Mouse (Mus musculus): ENCODE measurements around the gene Ogfod2. TPM values are rescaled to one million over a fixed set of nuclear protein-coding genes. Genes with fewer than 3 reads are reported as not detected.

Ogfod2 gene
- total RNA-seq, 2 experiments from 2014 or later: 37.3 to 37.8 TPM

- peak; percentile 83 to 89 for DNase-seq (ENCODE audit: low spot score in 2 of 2)
- intact Hi-C loops (cut with DNase I): no loop called here
These were observed 18.8 kb upstream of the Ogfod2 start for GRCm38 (mm10) chr5:124093120-124093794.

- intact Hi-C loops (cut with DNase I): no loop called here
- DNase-seq (ENCODE audit: low spot score in 2 of 2): no peak
These were observed 18.1 kb upstream of the Ogfod2 start for GRCm38 (mm10) chr5:124093852-124094604.

- no peak for DNase-seq (ENCODE audit: low spot score in 2 of 2)
- intact Hi-C loops (cut with DNase I): no loop called here
These were observed 17.0 kb upstream of the Ogfod2 start for GRCm38 (mm10) chr5:124095077-124095581.

GRCm38 (mm10) chr5:124095596-124096232, 16.4 kb upstream of the Ogfod2 start, which contains the start of gene Abcb9:
Gene Abcb9 (minus strand): TSS chr5:124095798.
- peak; percentile 95 to 97 for DNase-seq (ENCODE audit: low spot score in 2 of 2)
- intact Hi-C loops (cut with DNase I): no loop called here

GRCm38 (mm10) chr5:124098923-124099322, 13.2 kb upstream of the Ogfod2 start:
- intact Hi-C loops (cut with DNase I): no loop called here
- DNase-seq (ENCODE audit: low spot score in 2 of 2): no peak

- no peak for DNase-seq (ENCODE audit: low spot score in 2 of 2)
- intact Hi-C loops (cut with DNase I): no loop called here
These were observed 11.7 kb upstream of the Ogfod2 start for GRCm38 (mm10) chr5:124100128-124101044.

- no peak for DNase-seq (ENCODE audit: low spot score in 2 of 2)
- intact Hi-C loops (cut with DNase I): no loop called here
These were observed 9.8 kb upstream of the Ogfod2 start for GRCm38 (mm10) chr5:124102326-124102725.

GRCm38 (mm10) chr5:124103020-124103419, 9.1 kb upstream of the Ogfod2 start:
- no peak for DNase-seq (ENCODE audit: low spot score in 2 of 2)

GRCm38 (mm10) chr5:124103552-124103951, 8.5 kb upstream of the Ogfod2 start:
- no peak for DNase-seq (ENCODE audit: low spot score in 2 of 2)
- intact Hi-C loops (cut with DNase I): no loop called here

More at GRCm38 (mm10) chr5:124103020-124103419, 9.1 kb upstream of the Ogfod2 start:
- intact Hi-C loops (cut with DNase I): no loop called here

- intact Hi-C loops (cut with DNase I): no loop called here
- no peak for DNase-seq (ENCODE audit: low spot score in 2 of 2)
These were observed 888 bp upstream of the Ogfod2 start for GRCm38 (mm10) chr5:124111077-124111741.

- DNase-seq (ENCODE audit: low spot score in 2 of 2): no peak
- intact Hi-C loops (cut with DNase I): no loop called here
These were observed 434 bp downstream of the Ogfod2 start for GRCm38 (mm10) chr5:124112531-124112930.

GRCm38 (mm10) chr5:124113030-124113429, 933 bp downstream of the Ogfod2 start:
- intact Hi-C loops (cut with DNase I): no loop called here

GRCm38 (mm10) chr5:124114276-124115025, 2.4 kb downstream of the Ogfod2 start:
- DNase-seq (ENCODE audit: low spot score in 2 of 2): no peak
- intact Hi-C loops (cut with DNase I): no loop called here

More at GRCm38 (mm10) chr5:124113030-124113429, 933 bp downstream of the Ogfod2 start:
- peak in 1 of 2 experiments; percentile 67 for DNase-seq (ENCODE audit: low spot score in 2 of 2)

GRCm38 (mm10) chr5:124115531-124115930, 3.4 kb downstream of the Ogfod2 start:
- no peak for DNase-seq (ENCODE audit: low spot score in 2 of 2)
- intact Hi-C loops (cut with DNase I): no loop called here

GRCm38 (mm10) chr5:124115990-124116845, 4.1 kb downstream of the Ogfod2 start, which contains the start of gene Arl6ip4:
Gene Arl6ip4 (plus strand): TSS chr5:124116089.
- peak; percentile 81 to 83 for DNase-seq (ENCODE audit: low spot score in 2 of 2)
- intact Hi-C loops (cut with DNase I): no loop called here

GRCm38 (mm10) chr5:124119204-124119603, 7.1 kb downstream of the Ogfod2 start:
- no peak for DNase-seq (ENCODE audit: low spot score in 2 of 2)
- intact Hi-C loops (cut with DNase I): no loop called here

- no peak for DNase-seq (ENCODE audit: low spot score in 2 of 2)
- intact Hi-C loops (cut with DNase I): no loop called here
These were observed 10.3 kb downstream of the Ogfod2 start for GRCm38 (mm10) chr5:124122357-124122756.
